Mouse (Mus musculus) limb, embryonic 14.5 days (tissue): Measurements from ENCODE around the gene Usp24. TPM values are rescaled to one million over a fixed set of nuclear protein-coding genes. Genes with fewer than 3 reads are reported as not detected.
A peak's percentile ranks its signal among the peaks of the same experiment; 100 is the strongest.

Experiments used
- ATAC-seq: fragments of 200-750 bp; cut with Nextera tagmentation; 2 replicates; pipeline ENCODE4 v1.8.0; 2017; ENCODE audit warnings: low read depth, moderate number of reproducible peaks, moderate TSS enrichment; ENCODE audit not compliant: low FRiP score
- DNase-seq: peaks from one replicate; pipeline ENCODE4 v3.0.0-alpha.2; 2015; ENCODE audit warnings: low spot score
- H3K27ac ChIP-seq: fragments of 300-500 bp; sonication (generic); replicated peaks from 2 replicates; pipeline ENCODE4 v1.5.1; 2014; ENCODE audit warnings: low read depth, mild to moderate bottlenecking, low read length, moderate library complexity, mixed read lengths
- H3K27me3 ChIP-seq: fragments of 300-500 bp; sonication (generic); 2 replicates; pipeline ENCODE4 v1.6.1; 2014; ENCODE audit warnings: low read length, mixed read lengths; ENCODE audit not compliant: control insufficient read depth, insufficient read depth
- H3K36me3 ChIP-seq: fragments of 300-500 bp; sonication (generic); 2 replicates; pipeline ENCODE4 v1.6.1; 2014; ENCODE audit warnings: mild to moderate bottlenecking, low read length, moderate library complexity, mixed read lengths; ENCODE audit not compliant: control insufficient read depth, insufficient read depth
- H3K4me1 ChIP-seq: fragments of 300-500 bp; sonication (generic); 2 replicates; pipeline ENCODE4 v1.6.1; 2014; ENCODE audit warnings: antibody characterized with exemption, low read length, mixed read lengths; ENCODE audit not compliant: control insufficient read depth, insufficient read depth
- H3K4me2 ChIP-seq: fragments of 300-500 bp; sonication (generic); replicated peaks from 2 replicates; pipeline ENCODE4 v1.6.1; 2014; ENCODE audit warnings: low read depth, mild to moderate bottlenecking, low read length, moderate library complexity; ENCODE audit not compliant: severe bottlenecking
- H3K4me3 ChIP-seq: fragments of 300-500 bp; sonication (generic); replicated peaks from 2 replicates; pipeline ENCODE4 v1.5.1; 2014; ENCODE audit warnings: low read length
- H3K9ac ChIP-seq: fragments of 300-500 bp; sonication (generic); 2 replicates; pipeline ENCODE4 v1.6.1; 2014; ENCODE audit warnings: mild to moderate bottlenecking, low read depth, low read length, moderate library complexity; ENCODE audit not compliant: severe bottlenecking
- H3K9me3 ChIP-seq: fragments of 300-500 bp; sonication (generic); 2 replicates; pipeline ENCODE4 v1.6.1; 2016; ENCODE audit warnings: low read length; ENCODE audit not compliant: control insufficient read depth
- POLR2A ChIP-seq: fragments of 200-500 bp; IDR thresholded peaks from 2 replicates; pipeline ENCODE4 v1.8.0; 2012; ENCODE audit warnings: inconsistent platforms, mild to moderate bottlenecking, moderate library complexity, borderline replicate concordance; ENCODE audit not compliant: insufficient read depth, insufficient read length; ENCODE audit errors: extremely low read depth
- WGBS: fragments of 180-500 bp; shearing (Covaris S2); extraction: QIAGEN DNeasy Blood & Tissue Kit; methylation state at CpG from one replicate; pipeline ENCODE4 v1.1.7; 2014; 5-methylcytosine and 5-hydroxymethylcytosine counted together
- polyA plus RNA-seq, 2 experiments: library from polyadenylated mRNA; depleted of rRNA in 1 of 2; stranded (reverse) in 1 of 2; unstranded in 1 of 2; fragments of >200 nt; fragmentation: Nextera tagmentation in 1 of 2; extraction: Ambion mirVana in 1 of 2; gene quantifications; 2 replicates each; pipeline versions ENCODE4 v1.2.1 to v1.2.3; 2012 to 2014

Gene Usp24
- polyA plus RNA-seq, 2 experiments: 12.5 to 15.7 TPM

- Histone ChIP-seq H3K4me3 (no peak overlapping the region), H3K27ac (no peak overlapping the region), H3K4me1 (no peaks in the 10 kb centered on the region), H3K9ac (no peak overlapping the region), H3K4me2 (no peak overlapping the region), H3K27me3 (no peaks in the 10 kb centered on the region), H3K36me3 (no peaks in the 10 kb centered on the region), H3K9me3 (no peaks in the 10 kb centered on the region)
- DNase-seq: peak; percentile 82
- ATAC-seq: peak; percentile 40; the same call in 1 of the 2 replicates
- no peak for TF ChIP-seq POLR2A
- 8% methylated on average over 6 of the region's 6 CpGs for WGBS
Measured at GRCm38 (mm10) chr4:106474241-106474640, 158.2 kb downstream of the Usp24 start.

- ATAC-seq (no peak), DNase-seq (no peak)
- Histone ChIP-seq H3K36me3 (no peaks in the 10 kb centered on the region), H3K4me1 (no peaks in the 10 kb centered on the region), H3K4me2 (no peak overlapping the region), H3K4me3 (no peak overlapping the region), H3K27ac (no peak overlapping the region), H3K9me3 (no peaks in the 10 kb centered on the region), H3K27me3 (no peaks in the 10 kb centered on the region), H3K9ac (no peak overlapping the region)
- 83% methylated on average over 3 of the region's 3 CpGs for WGBS
- no peak for TF ChIP-seq POLR2A
Measured at GRCm38 (mm10) chr4:106480545-106480944, 164.5 kb downstream of the Usp24 start.

GRCm38 (mm10) chr4:106483215-106483727 is 167.3 kb downstream of the Usp24 start:
- Histone ChIP-seq H3K27ac (no peak overlapping the region), H3K4me3 (no peak overlapping the region), H3K36me3 (no peaks in the 10 kb centered on the region), H3K4me1 (no peaks in the 10 kb centered on the region), H3K4me2 (no peak overlapping the region), H3K27me3 (no peaks in the 10 kb centered on the region), H3K9me3 (no peaks in the 10 kb centered on the region), H3K9ac (no peak overlapping the region)
- no peak for TF ChIP-seq POLR2A
- 36% methylated on average over 7 of the region's 7 CpGs for WGBS
- DNase-seq (no peak), ATAC-seq (no peak)

GRCm38 (mm10) chr4:106483831-106484230 is 167.8 kb downstream of the Usp24 start:
- DNase-seq: no peak
- Histone ChIP-seq H3K9me3 (no peaks in the 10 kb centered on the region), H3K36me3 (no peaks in the 10 kb centered on the region), H3K27me3 (no peaks in the 10 kb centered on the region), H3K4me1 (no peaks in the 10 kb centered on the region), H3K9ac (no peak overlapping the region), H3K4me2 (no peak overlapping the region), H3K4me3 (no peak overlapping the region), H3K27ac (no peak overlapping the region)
- 74% methylated on average over 1 of the region's 1 CpGs for WGBS
- ATAC-seq: no peak
- TF ChIP-seq POLR2A: no peak

- Histone ChIP-seq H3K4me2 (no peak overlapping the region), H3K27me3 (no peaks in the 10 kb centered on the region), H3K36me3 (no peaks in the 10 kb centered on the region), H3K9me3 (no peaks in the 10 kb centered on the region), H3K4me1 (no peaks in the 10 kb centered on the region), H3K9ac (no peak overlapping the region), H3K27ac (no peak overlapping the region), H3K4me3 (no peak overlapping the region)
- ATAC-seq: no peak
- no peak for DNase-seq
- 56% methylated on average over 4 of the region's 4 CpGs for WGBS
- TF ChIP-seq POLR2A: no peak
Measured at GRCm38 (mm10) chr4:106490620-106491019, 174.6 kb downstream of the Usp24 start.

Other genes with a start within 250 kb of the Usp24 start
- gene Pcsk9, start 148.1 kb downstream of the Usp24 start, polyA plus RNA-seq (2012; rRNA removed): 5.2 and 6.2 TPM in 2 replicates
- 2.8 and 3.4 TPM in 2 replicates for gene Pcsk9, start 148.1 kb downstream of the Usp24 start, polyA plus RNA-seq (2014; fragmentation: Nextera tagmentation; extraction: Ambion mirVana)
- not detected in 2 replicates for gene Bsnd, start 176.1 kb downstream of the Usp24 start, polyA plus RNA-seq (2012; rRNA removed)
- not detected in 2 replicates for gene Bsnd, start 176.1 kb downstream of the Usp24 start, polyA plus RNA-seq (2014; fragmentation: Nextera tagmentation; extraction: Ambion mirVana)
- 57.6 and 66.1 TPM in 2 replicates for gene Dhcr24, start 244.8 kb downstream of the Usp24 start, polyA plus RNA-seq (2012; rRNA removed)
- 19.3 and 19.4 TPM in 2 replicates for gene Dhcr24, start 244.8 kb downstream of the Usp24 start, polyA plus RNA-seq (2014; fragmentation: Nextera tagmentation; extraction: Ambion mirVana)